Mouse (Mus musculus): ENCODE data around the gene Hs3st4.

- TF ChIP-seq POLR2A (IDR thresholded peaks at IDR 0.05; ENCODE audit: borderline replicate concordance, control insufficient read depth, low read depth, low read length) (no peak), CTCF (IDR thresholded peaks at IDR 0.05; ENCODE audit: control insufficient read depth, insufficient read depth, low read length) (no peak)
These were observed 416.5 kb downstream of the Hs3st4 start for GRCm38 (mm10) chr7:124399184-124399583.
